Mouse (Mus musculus): ENCODE data around the gene Myef2. TPM values are rescaled to one million over a fixed set of nuclear protein-coding genes. Genes with fewer than 3 reads are reported as not detected.

Gene Myef2
- polyA plus RNA-seq (2012; fragmentation: generic; extraction: Trizol): 1 to 10 TPM in 1 of 2 experiments, under 1 TPM in 1; 0.80 to 8.9 TPM

GRCm38 (mm10) chr2:125123477-125123852 lies at the start of gene Myef2:
Myef2 (minus strand) TSS chr2:125123661.

GRCm38 (mm10) chr2:125152388-125152787 lies 28.9 kb upstream of the Myef2 start, which contains the start of gene Slc12a1:
Slc12a1 (plus strand) TSS chr2:125152505.

GRCm38 (mm10) chr2:125135903-125136811 lies 12.7 kb upstream of the Myef2 start, which contains the start of gene Ctxn2:
Ctxn2 (plus strand) TSS chr2:125136692.

GRCm38 (mm10) chr2:125067894-125068293 lies 55.6 kb downstream of the Myef2 start, which contains the start of gene Slc24a5:
Slc24a5 (plus strand) TSS chr2:125068124.

Other genes with a start within 250 kb of the Myef2 start
- not detected for gene Slc24a5, start 55.5 kb downstream of the Myef2 start, polyA plus RNA-seq (2012; fragmentation: generic; extraction: Trizol)
- not detected for gene Ctxn2, start 13.0 kb upstream of the Myef2 start, polyA plus RNA-seq (2012; fragmentation: generic; extraction: Trizol)
- not detected for gene Slc12a1, start 28.8 kb upstream of the Myef2 start, polyA plus RNA-seq (2012; fragmentation: generic; extraction: Trizol)
- 10 to 100 TPM; 30.8 to 53.6 TPM for gene Dut, start 123.5 kb upstream of the Myef2 start, polyA plus RNA-seq (2012; fragmentation: generic; extraction: Trizol)

All from C3H10T1/2 (cell line).